In genomic region chr14:28535814-28536213, GRCm38 (mm10) we compare ENCODE assay signal across 9 mouse cellular contexts. TPM values are rescaled to one million over a fixed set of nuclear protein-coding genes. Genes with fewer than 3 reads are reported as not detected.
DNase-seq lines count a peak whose midpoint lies in the region; ATAC-seq and TF ChIP-seq lines count a peak whose summit lies in the region.
"Had no signal": no experiment of that assay in that cellular context is flagged by ENCODE, and none has a peak within 500 bp of the region (broad histone marks: within the 10 kb centered on the region; RNA-seq: fewer than 3 reads in every experiment).

No protein-coding gene starts in this region.

- H3K27me3 ChIP-seq in forebrain, embryonic 15.5 days = no peaks in the 10 kb centered on the region
- H3K27me3 ChIP-seq in forebrain, embryonic 11.5 days (ENCODE audit: control insufficient read depth, insufficient read depth, low read length) = no peaks in the 10 kb centered on the region
- 0 out of 2 replicates have a peak, but pooled peaks cover 5% of the 10 kb centered on the region for H3K27me3 ChIP-seq in midbrain, postnatal 0 days (ENCODE audit: insufficient read depth, low read length)
- no peaks in the 10 kb centered on the region for H3K27me3 ChIP-seq in midbrain, embryonic 11.5 days (ENCODE audit: control insufficient read depth, insufficient read depth, low read length)
- no peaks in the 10 kb centered on the region for H3K27me3 ChIP-seq in intestine, embryonic 16.5 days (replicated peaks; ENCODE audit: control insufficient read depth, insufficient read depth, low read length)
- H3K27me3 ChIP-seq: embryonic facial prominence, embryonic 12.5 days had no signal

- no peak for DNase-seq in forebrain, embryonic 11.5 days (ENCODE audit: low spot score)
- DNase-seq in midbrain, postnatal 0 days (ENCODE audit: low spot score) = peak; percentile 82
- no peak for DNase-seq in midbrain, embryonic 11.5 days (ENCODE audit: low spot score, missing footprints)
- peak; percentile 12 for DNase-seq in fibroblast of lung, adult 2 months (ENCODE audit: low read depth)
- peak; percentile 16 to 26 for DNase-seq in layer of hippocampus, adult 8-10 months (ENCODE audit: low spot score in 2 of 2)

- H3K4me3 ChIP-seq in forebrain, embryonic 15.5 days = no peak overlapping the region
- H3K4me3 ChIP-seq in forebrain, embryonic 11.5 days (ENCODE audit: low read depth, low read length) = no peak overlapping the region
- no peak overlapping the region for H3K4me3 ChIP-seq in midbrain, postnatal 0 days (ENCODE audit: low read depth, low read length)
- H3K4me3 ChIP-seq in midbrain, embryonic 11.5 days (ENCODE audit: low read depth, low read length) = no peak overlapping the region
- H3K4me3 ChIP-seq in intestine, embryonic 16.5 days (ENCODE audit: low read length) = no peak overlapping the region
- H3K4me3 ChIP-seq: embryonic facial prominence, embryonic 12.5 days had no signal

- H3K9me3 ChIP-seq in forebrain, embryonic 15.5 days = no peaks in the 10 kb centered on the region
- no peaks in the 10 kb centered on the region for H3K9me3 ChIP-seq in forebrain, embryonic 11.5 days (ENCODE audit: control insufficient read depth, low read length)
- no peaks in the 10 kb centered on the region for H3K9me3 ChIP-seq in midbrain, postnatal 0 days (ENCODE audit: low read length)
- no peaks in the 10 kb centered on the region for H3K9me3 ChIP-seq in midbrain, embryonic 11.5 days (ENCODE audit: control insufficient read depth, low read length)
- no peaks in the 10 kb centered on the region for H3K9me3 ChIP-seq in intestine, embryonic 16.5 days (ENCODE audit: control insufficient read depth, low read length)
- H3K9me3 ChIP-seq: embryonic facial prominence, embryonic 12.5 days had no signal

- H3K9ac ChIP-seq in forebrain, embryonic 15.5 days (replicated peaks) = no peak overlapping the region
- no peak overlapping the region for H3K9ac ChIP-seq in forebrain, embryonic 11.5 days (ENCODE audit: low read length)
- H3K9ac ChIP-seq in midbrain, postnatal 0 days (replicated peaks; ENCODE audit: low read length, poor library complexity, severe bottlenecking) = no peak overlapping the region
- no peak overlapping the region for H3K9ac ChIP-seq in midbrain, embryonic 11.5 days (ENCODE audit: low read length)
- no peak overlapping the region for H3K9ac ChIP-seq in intestine, embryonic 16.5 days (ENCODE audit: low read depth, low read length)
- H3K9ac ChIP-seq: embryonic facial prominence, embryonic 12.5 days had no signal

- peaks cover 9% of the 10 kb centered on the region for H3K4me1 ChIP-seq in forebrain, embryonic 15.5 days
- no peaks in the 10 kb centered on the region for H3K4me1 ChIP-seq in forebrain, embryonic 11.5 days (replicated peaks; ENCODE audit: control insufficient read depth, insufficient read depth, low read length)
- no peaks in the 10 kb centered on the region for H3K4me1 ChIP-seq in midbrain, postnatal 0 days (ENCODE audit: insufficient read depth, low read length)
- no peaks in the 10 kb centered on the region for H3K4me1 ChIP-seq in midbrain, embryonic 11.5 days (ENCODE audit: control insufficient read depth, insufficient read depth, low read length)
- H3K4me1 ChIP-seq in intestine, embryonic 16.5 days (ENCODE audit: control insufficient read depth, insufficient read depth, low read length) = no peaks in the 10 kb centered on the region
- H3K4me1 ChIP-seq: embryonic facial prominence, embryonic 12.5 days had no signal

- H3K36me3 ChIP-seq in forebrain, embryonic 15.5 days = no peaks in the 10 kb centered on the region
- H3K36me3 ChIP-seq in forebrain, embryonic 11.5 days (ENCODE audit: control insufficient read depth, insufficient read depth, low read length) = no peaks in the 10 kb centered on the region
- no peaks in the 10 kb centered on the region for H3K36me3 ChIP-seq in midbrain, postnatal 0 days (ENCODE audit: insufficient read depth, low read length)
- no peaks in the 10 kb centered on the region for H3K36me3 ChIP-seq in midbrain, embryonic 11.5 days (ENCODE audit: control insufficient read depth, insufficient read depth, low read length)
- H3K36me3 ChIP-seq in intestine, embryonic 16.5 days (ENCODE audit: control insufficient read depth, insufficient read depth, low read length) = no peaks in the 10 kb centered on the region
- H3K36me3 ChIP-seq: embryonic facial prominence, embryonic 12.5 days had no signal

- H3K27ac ChIP-seq in forebrain, embryonic 15.5 days (replicated peaks) = peak overlapping the region; percentile 37; the same call in 1 of the 2 replicates
- no peak overlapping the region for H3K27ac ChIP-seq in forebrain, embryonic 11.5 days (ENCODE audit: low read depth, low read length)
- no peak overlapping the region for H3K27ac ChIP-seq in midbrain, postnatal 0 days (ENCODE audit: low read depth, low read length)
- H3K27ac ChIP-seq in midbrain, embryonic 11.5 days (ENCODE audit: low read depth, low read length) = no peak overlapping the region
- no peak overlapping the region for H3K27ac ChIP-seq in intestine, embryonic 16.5 days (ENCODE audit: low read length)
- H3K27ac ChIP-seq: embryonic facial prominence, embryonic 12.5 days had no signal

- no peak overlapping the region for H3K4me2 ChIP-seq in forebrain, embryonic 15.5 days (replicated peaks)
- H3K4me2 ChIP-seq in forebrain, embryonic 11.5 days (ENCODE audit: low read depth, low read length, severe bottlenecking) = no peak overlapping the region
- H3K4me2 ChIP-seq in midbrain, postnatal 0 days (ENCODE audit: low read depth, low read length, poor library complexity, severe bottlenecking) = no peak overlapping the region
- H3K4me2 ChIP-seq in midbrain, embryonic 11.5 days = no peak overlapping the region
- no peak overlapping the region for H3K4me2 ChIP-seq in intestine, embryonic 16.5 days (ENCODE audit: low read depth, low read length)
- H3K4me2 ChIP-seq: embryonic facial prominence, embryonic 12.5 days had no signal

- WGBS in forebrain, embryonic 15.5 days = 34% methylated on average over 4 of the region's 4 CpGs
- 88% methylated on average over 4 of the region's 4 CpGs for WGBS in forebrain, embryonic 11.5 days
- 57% methylated on average over 4 of the region's 4 CpGs for WGBS in midbrain, postnatal 0 days
- WGBS in midbrain, embryonic 11.5 days = 87% methylated on average over 4 of the region's 4 CpGs
- 62% methylated on average over 4 of the region's 4 CpGs for WGBS in intestine, embryonic 16.5 days

- ATAC-seq in forebrain, embryonic 15.5 days (replicated peaks) = peak; percentile 68
- no peak for ATAC-seq in forebrain, embryonic 11.5 days (replicated peaks; ENCODE audit: low FRiP score)
- ATAC-seq in midbrain, postnatal 0 days (ENCODE audit: low FRiP score) = no peak
- no peak for ATAC-seq in midbrain, embryonic 11.5 days (ENCODE audit: low FRiP score)
- ATAC-seq in intestine, embryonic 16.5 days = no peak
- no peak for ATAC-seq in frontal cortex, adult (ENCODE audit: low TSS enrichment)

- no peak for TF ChIP-seq CTCF in midbrain, postnatal 0 days (IDR thresholded peaks at IDR 0.05)

RNA-seq across cellular contexts. Expression of gene Wnt5a, which starts 31.3 kb away (rescaled TPM):
- 14.2 and 17.4 TPM in 2 replicates for polyA plus RNA-seq in forebrain, embryonic 15.5 days (2015; fragmentation: Nextera tagmentation; extraction: Ambion mirVana)
- polyA plus RNA-seq in forebrain, embryonic 11.5 days (2014; fragmentation: Nextera tagmentation; extraction: Ambion mirVana) = 15.3 and 17.3 TPM in 2 replicates
- 14.7 and 15.9 TPM in 2 replicates for total RNA-seq in midbrain, postnatal 0 days (2014; rRNA removed)
- 10.0 and 11.2 TPM in 2 replicates for polyA plus RNA-seq in midbrain, postnatal 0 days (2015; fragmentation: Nextera tagmentation; extraction: Ambion mirVana)
- 27.8 and 31.3 TPM in 2 replicates for polyA plus RNA-seq in midbrain, embryonic 11.5 days (2014; fragmentation: Nextera tagmentation; extraction: Ambion mirVana)
- total RNA-seq in layer of hippocampus, adult 8-10 months (2022) = 10 to 100 TPM; 10.1 to 11.2 (median 10.8) TPM
- polyA plus RNA-seq in intestine, embryonic 16.5 days (2015; fragmentation: Nextera tagmentation; extraction: Ambion mirVana) = 15.9 and 17.6 TPM in 2 replicates

Comparison
In these comparisons a context has a peak if more than half of its experiments do, and no peak if none do; other contexts are left out.
1. DNase-seq: peak in midbrain, postnatal 0 days (single experiment), fibroblast of lung, adult 2 months (single experiment) and layer of hippocampus, adult 8-10 months (2 of 2); none in forebrain, embryonic 11.5 days (single experiment) and midbrain, embryonic 11.5 days (single experiment).